Mouse (Mus musculus) forebrain, embryonic 14.5 days (tissue): ENCODE results near the gene Neu3. TPM values are rescaled to one million over a fixed set of nuclear protein-coding genes. Genes with fewer than 3 reads are reported as not detected.

Experiments
- ATAC-seq: fragments of 200-750 bp; cut with Nextera tagmentation; 2 replicates; pipeline ENCODE4 v1.8.0; 2017; ENCODE audit warnings: mild to moderate bottlenecking, moderate library complexity
- DNase-seq: peaks from one replicate; pipeline ENCODE4 v3.0.0-alpha.2; 2015; ENCODE audit warnings: low spot score
- H3K27ac ChIP-seq: fragments of 300-500 bp; sonication (generic); 2 replicates; pipeline ENCODE4 v1.5.1; 2014; ENCODE audit warnings: low read depth, mild to moderate bottlenecking, control low read depth, low read length, moderate library complexity
- H3K27me3 ChIP-seq: fragments of 300-500 bp; sonication (generic); replicated peaks from 2 replicates; pipeline ENCODE4 v1.6.1; 2014; ENCODE audit warnings: low read length, control low read depth, mixed read lengths; ENCODE audit not compliant: control insufficient read depth, insufficient read depth
- H3K36me3 ChIP-seq: fragments of 300-500 bp; sonication (generic); 2 replicates; pipeline ENCODE4 v1.6.1; 2014; ENCODE audit warnings: low read length, control low read depth; ENCODE audit not compliant: control insufficient read depth, insufficient read depth
- H3K4me1 ChIP-seq: fragments of 300-500 bp; sonication (generic); 2 replicates; pipeline ENCODE4 v1.6.1; 2014; ENCODE audit warnings: antibody characterized with exemption, low read length, control low read depth; ENCODE audit not compliant: control insufficient read depth, insufficient read depth
- H3K4me2 ChIP-seq: fragments of 300-500 bp; sonication (generic); 2 replicates; pipeline ENCODE4 v1.6.1; 2014; ENCODE audit warnings: mild to moderate bottlenecking, control low read depth, low read length
- H3K4me3 ChIP-seq: fragments of 300-500 bp; sonication (generic); 2 replicates; pipeline ENCODE4 v1.5.1; 2014; ENCODE audit warnings: low read depth, low read length, control low read depth
- H3K9ac ChIP-seq: fragments of 300-500 bp; sonication (generic); 2 replicates; pipeline ENCODE4 v1.6.1; 2014; ENCODE audit warnings: mild to moderate bottlenecking, low read length, control low read depth, moderate library complexity
- H3K9me3 ChIP-seq: fragments of 300-500 bp; sonication (generic); replicated peaks from 2 replicates; pipeline ENCODE4 v1.6.1; 2016; ENCODE audit warnings: low read length, control low read depth, mixed read lengths; ENCODE audit not compliant: control insufficient read depth
- WGBS: fragments of 180-500 bp; shearing (Covaris S2); extraction: QIAGEN DNeasy Blood & Tissue Kit; methylation state at CpG from one replicate; pipeline ENCODE4 v1.1.7; 2014; 5-methylcytosine and 5-hydroxymethylcytosine counted together
- polyA plus RNA-seq: library from polyadenylated mRNA; unstranded; fragments of >200 nt; fragmentation: Nextera tagmentation; extraction: Ambion mirVana; gene quantifications from 2 replicates; pipeline ENCODE4 v1.2.1, GENCODE M21; 2014

Gene Neu3
- polyA plus RNA-seq, 1 experiment from 2014 or later, result 0.81 TPM

- WGBS, result 60% methylated on average over 2 of the region's 2 CpGs
- Histone ChIP-seq H3K27me3 (no peaks in the 10 kb centered on the region), H3K36me3 (no peaks in the 10 kb centered on the region), H3K4me3 (no peak overlapping the region), H3K27ac (no peak overlapping the region), H3K4me1 (peaks cover 11% of the 10 kb centered on the region), H3K9ac (no peak overlapping the region), H3K4me2 (no peak overlapping the region), H3K9me3 (no peaks in the 10 kb centered on the region)
- ATAC-seq, result no peak
- no peak for DNase-seq
These were observed 34.1 kb downstream of the Neu3 start for GRCm38 (mm10) chr7:99794096-99794495.

- 87% methylated on average over 10 of the region's 10 CpGs for WGBS
- H3K36me3 ChIP-seq, result no peaks in the 10 kb centered on the region
- ATAC-seq, result no peak
- H3K9me3 ChIP-seq, result no peaks in the 10 kb centered on the region
- no peak for DNase-seq
- H3K27me3 ChIP-seq, result no peaks in the 10 kb centered on the region
- no peak overlapping the region for H3K9ac ChIP-seq
- H3K4me3 ChIP-seq, result no peak overlapping the region
- no peak overlapping the region for H3K4me2 ChIP-seq
- H3K27ac ChIP-seq, result no peak overlapping the region
- peaks cover 10% of the 10 kb centered on the region for H3K4me1 ChIP-seq
These were observed 37.4 kb downstream of the Neu3 start for GRCm38 (mm10) chr7:99790816-99791215.

- H3K27ac ChIP-seq, result no peak overlapping the region
- no peak overlapping the region for H3K9ac ChIP-seq
- ATAC-seq, result no peak
- H3K4me3 ChIP-seq, result no peak overlapping the region
- H3K4me2 ChIP-seq, result no peak overlapping the region
- no peaks in the 10 kb centered on the region for H3K4me1 ChIP-seq
- 70% methylated on average over 5 of the region's 5 CpGs for whole genome bisulfite sequencing
- DNase-seq, result no peak
- H3K27me3 ChIP-seq, result no peaks in the 10 kb centered on the region
- H3K36me3 ChIP-seq, result no peaks in the 10 kb centered on the region
- no peaks in the 10 kb centered on the region for H3K9me3 ChIP-seq
These were observed 39.7 kb downstream of the Neu3 start for GRCm38 (mm10) chr7:99788563-99788962.

GRCm38 (mm10) chr7:99787935-99788334, 40.3 kb downstream of the Neu3 start:
- DNase-seq (no peak), ATAC-seq (no peak)
- Histone ChIP-seq H3K9ac (no peak overlapping the region), H3K4me2 (no peak overlapping the region), H3K9me3 (no peaks in the 10 kb centered on the region), H3K27me3 (no peaks in the 10 kb centered on the region), H3K27ac (no peak overlapping the region), H3K4me1 (no peaks in the 10 kb centered on the region), H3K36me3 (no peaks in the 10 kb centered on the region), H3K4me3 (no peak overlapping the region)
- 22% methylated on average over 2 of the region's 2 CpGs for WGBS

- 78% methylated on average over 3 of the region's 3 CpGs for WGBS
- ATAC-seq, result no peak
These were observed 41.4 kb downstream of the Neu3 start for GRCm38 (mm10) chr7:99786774-99787173.

GRCm38 (mm10) chr7:99785553-99785952, 42.7 kb downstream of the Neu3 start:
- H3K4me3 ChIP-seq, result no peak overlapping the region
- DNase-seq (no peak), ATAC-seq (no peak)
- no peaks in the 10 kb centered on the region for H3K27me3 ChIP-seq
- no peak overlapping the region for H3K9ac ChIP-seq
- no peak overlapping the region for H3K4me2 ChIP-seq
- no peaks in the 10 kb centered on the region for H3K9me3 ChIP-seq
- no peak overlapping the region for H3K27ac ChIP-seq
- no peaks in the 10 kb centered on the region for H3K4me1 ChIP-seq
- WGBS, result 88% methylated on average over 3 of the region's 3 CpGs
- no peaks in the 10 kb centered on the region for H3K36me3 ChIP-seq

More at GRCm38 (mm10) chr7:99786774-99787173, 41.4 kb downstream of the Neu3 start:
- Histone ChIP-seq H3K27me3 (no peaks in the 10 kb centered on the region), H3K9ac (no peak overlapping the region), H3K4me3 (no peak overlapping the region), H3K9me3 (no peaks in the 10 kb centered on the region), H3K27ac (no peak overlapping the region), H3K4me1 (no peaks in the 10 kb centered on the region), H3K36me3 (no peaks in the 10 kb centered on the region), H3K4me2 (no peak overlapping the region)
- no peak for DNase-seq

- H3K27ac ChIP-seq, result no peak overlapping the region
- H3K4me2 ChIP-seq, result no peak overlapping the region
- no peaks in the 10 kb centered on the region for H3K27me3 ChIP-seq
- H3K9ac ChIP-seq, result no peak overlapping the region
- ATAC-seq (no peak), DNase-seq (no peak)
- no peaks in the 10 kb centered on the region for H3K4me1 ChIP-seq
- no peak overlapping the region for H3K4me3 ChIP-seq
- H3K9me3 ChIP-seq, result no peaks in the 10 kb centered on the region
- 82% methylated on average over 7 of the region's 7 CpGs for WGBS
- no peaks in the 10 kb centered on the region for H3K36me3 ChIP-seq
These were observed 44.8 kb downstream of the Neu3 start for GRCm38 (mm10) chr7:99783421-99783820.

GRCm38 (mm10) chr7:99781916-99782315, 46.3 kb downstream of the Neu3 start:
- DNase-seq (no peak), ATAC-seq (no peak)
- Histone ChIP-seq H3K4me2 (no peak overlapping the region), H3K36me3 (no peaks in the 10 kb centered on the region), H3K9me3 (no peaks in the 10 kb centered on the region), H3K4me1 (no peaks in the 10 kb centered on the region), H3K27me3 (no peaks in the 10 kb centered on the region), H3K9ac (no peak overlapping the region), H3K27ac (no peak overlapping the region), H3K4me3 (no peak overlapping the region)
- WGBS, result 81% methylated on average over 2 of the region's 2 CpGs

- Histone ChIP-seq H3K4me2 (no peak overlapping the region), H3K4me1 (no peaks in the 10 kb centered on the region), H3K4me3 (no peak overlapping the region), H3K9ac (no peak overlapping the region), H3K9me3 (no peaks in the 10 kb centered on the region), H3K36me3 (no peaks in the 10 kb centered on the region), H3K27me3 (no peaks in the 10 kb centered on the region), H3K27ac (no peak overlapping the region)
- no peak for ATAC-seq
- DNase-seq, result no peak
- WGBS, result 81% methylated on average over 5 of the region's 5 CpGs
These were observed 46.8 kb downstream of the Neu3 start for GRCm38 (mm10) chr7:99781385-99781784.
